Mouse (Mus musculus) lung, adult 2 months (tissue): ENCODE data around the gene Gm4559. TPM values are rescaled to one million over a fixed set of nuclear protein-coding genes. Genes with fewer than 3 reads are reported as not detected.
"Not testable (repeated sequence)": the region's sequence is repeated elsewhere in the genome, so short reads cannot be mapped to it uniquely, and the experiment has no call there.

Experiments used
- DNase-seq: peaks from one replicate; pipeline ENCODE4 v3.0.0; 2022
- H3K4me1 ChIP-seq: fragments of 200-500 bp; 2 replicates; pipeline ENCODE4 v1.6.1; 2011; ENCODE audit warnings: low read length; ENCODE audit not compliant: control insufficient read depth, insufficient read depth
- H3K4me3 ChIP-seq: fragments of 200-500 bp; replicated peaks from 2 replicates; pipeline ENCODE3; 2011; ENCODE audit warnings: low read depth, mild to moderate bottlenecking, control low read depth, low read length; ENCODE audit errors: extremely low read depth
- CTCF ChIP-seq: fragments of 200-500 bp; IDR thresholded peaks from 2 replicates; pipeline ENCODE4 v1.5.1; 2011; ENCODE audit warnings: mild to moderate bottlenecking, low read length, control low read depth; ENCODE audit not compliant: insufficient read depth
- POLR2A ChIP-seq: fragments of 200-500 bp; IDR thresholded peaks from 2 replicates; pipeline ENCODE4 v1.6.1; 2011; ENCODE audit warnings: low read depth, mild to moderate bottlenecking, control low read depth, low read length, borderline replicate concordance; ENCODE audit errors: extremely low read depth
- WGBS: fragments of 180-500 bp; shearing (Covaris S2); methylation state at CpG from one replicate; pipeline ENCODE4 v1.1.7; 2018; 5-methylcytosine and 5-hydroxymethylcytosine counted together
- polyA plus RNA-seq: library from polyadenylated mRNA; depleted of rRNA; stranded (reverse); fragments of >200 nt; gene quantifications from 2 replicates; pipeline ENCODE4 v1.2.3, GENCODE M21; 2012; rRNA removed

Gm4559 gene
- polyA plus RNA-seq, 1 experiment: not detected

GRCm38 (mm10) chr7:142278183-142278582, 4.0 kb upstream of the Gm4559 start:
- peak; percentile 68 for TF ChIP-seq CTCF
- 1% methylated on average over 3 of the region's 3 CpGs for WGBS
- not testable (repeated sequence) for H3K4me1 ChIP-seq, H3K4me3 ChIP-seq
- DNase-seq: peak; percentile 64

DNA sequence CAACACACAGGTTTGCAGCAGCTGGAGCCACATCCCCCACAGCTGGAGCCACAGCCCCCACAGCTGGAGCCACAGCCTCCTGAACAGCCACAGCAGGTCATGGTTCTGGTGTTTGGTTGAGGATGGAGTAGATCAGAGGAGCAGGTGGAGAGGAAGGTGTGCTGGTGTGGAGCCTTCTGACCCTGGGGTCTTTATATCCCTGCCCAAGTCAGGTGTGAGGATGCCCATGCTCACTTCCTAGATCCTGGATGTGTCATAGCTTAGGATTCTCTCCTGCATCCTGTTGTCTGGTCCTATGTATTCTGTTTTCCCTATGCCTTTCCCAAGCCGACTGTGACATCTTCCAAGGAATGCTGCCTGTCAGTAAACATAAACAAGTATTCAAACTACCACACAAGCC, 15.9 kb downstream of the Gm4559 start, which contains the start of gene Gm2431:
Gene Gm2431, minus strand, starts transcription at position 101 of the 400 bp plus-strand sequence.
- H3K4me1 ChIP-seq, H3K4me3 ChIP-seq, DNase-seq: not testable (repeated sequence)
- WGBS: 24% methylated on average over 1 of the region's 1 CpGs

DNA sequence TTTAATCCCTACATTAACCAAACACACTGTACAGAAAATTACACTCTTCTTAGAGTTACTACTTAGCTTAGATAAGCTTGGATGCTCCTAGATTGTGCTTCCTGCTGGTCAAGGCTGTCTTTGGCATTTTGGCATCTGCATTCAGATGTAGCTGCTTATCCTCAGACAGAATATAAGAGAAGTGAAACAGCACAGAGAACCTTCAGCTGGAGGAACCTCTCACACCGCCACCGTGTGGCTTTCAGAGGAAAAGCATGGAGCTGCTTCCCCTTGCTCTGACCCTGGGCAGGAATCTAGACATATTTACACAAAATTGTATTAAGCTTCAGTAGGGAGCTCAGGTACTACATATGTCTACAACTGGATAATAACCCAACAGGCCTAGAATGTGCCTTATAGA, 18.6 kb downstream of the Gm4559 start:
- Histone ChIP-seq H3K4me1 (no peaks in the 10 kb centered on the region; the same call in 1 of the 2 replicates), H3K4me3 (no peak overlapping the region)
- 0% methylated on average over 2 of the region's 2 CpGs for WGBS
- no peak for TF ChIP-seq POLR2A
- TF ChIP-seq CTCF: peak; percentile 72
- DNase-seq: peak; percentile 31

DNA sequence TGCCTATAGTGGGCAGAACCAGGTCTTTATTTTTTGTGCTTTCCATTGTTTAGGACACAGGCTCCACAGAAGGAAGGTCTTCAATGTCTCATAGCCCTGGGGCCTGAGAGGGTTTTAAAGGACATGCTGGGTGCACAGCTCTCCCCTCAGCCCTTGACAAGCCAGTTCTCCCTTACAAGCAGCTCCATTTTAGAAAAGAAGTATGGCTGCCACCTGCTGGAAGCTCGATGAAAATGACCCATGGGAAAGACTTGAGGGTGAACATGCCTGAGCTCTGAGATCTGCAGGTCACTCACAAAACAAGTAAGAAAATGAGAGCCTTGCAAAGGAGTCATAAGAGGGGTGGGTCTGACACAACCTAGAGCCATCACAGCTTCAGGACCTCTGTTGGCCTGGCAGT, 24.3 kb downstream of the Gm4559 start:
- Histone ChIP-seq H3K4me3 (no peak overlapping the region), H3K4me1 (no peaks in the 10 kb centered on the region)
- whole genome bisulfite sequencing: 0% methylated on average over 1 of the region's 1 CpGs
- TF ChIP-seq POLR2A (no peak), CTCF (0 out of 2 replicates have a peak, but pooled peaks have one; percentile 6)
- DNase-seq: peak; percentile 19

GRCm38 (mm10) chr7:142240978-142241377, 33.2 kb downstream of the Gm4559 start, which contains the start of gene Gm40460:
Gene Gm40460 (minus strand): TSS chr7:142241078.
- Histone ChIP-seq H3K4me1 (no peaks in the 10 kb centered on the region), H3K4me3 (no peak within 1 kb of the TSS)
- TF ChIP-seq CTCF: no peak
- no peak for TF ChIP-seq POLR2A
- no peak for DNase-seq
- 29% methylated on average over 2 of the region's 2 CpGs for WGBS

DNA sequence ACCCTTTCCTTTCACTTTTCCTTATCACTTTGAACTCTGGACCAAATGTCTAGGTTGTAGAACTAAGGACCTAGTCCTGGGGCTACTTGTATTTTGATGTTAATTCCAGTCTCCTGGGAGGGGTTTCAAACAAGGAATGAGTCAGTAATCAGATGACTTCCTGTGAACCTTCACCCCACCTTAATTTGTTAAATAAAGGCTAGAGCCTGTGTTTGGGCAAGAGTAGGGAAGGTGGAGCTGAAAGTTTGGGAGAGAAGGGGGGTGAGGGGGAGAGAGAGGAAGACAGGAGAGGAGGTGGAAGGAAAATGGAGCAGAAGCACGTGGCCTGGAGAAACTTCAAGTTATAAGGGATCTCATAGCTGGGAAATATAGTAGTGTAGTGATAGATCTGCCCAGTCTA, 42.6 kb downstream of the Gm4559 start:
- WGBS: 20% methylated on average over 1 of the region's 1 CpGs
- H3K4me1 ChIP-seq: no peaks in the 10 kb centered on the region
- DNase-seq: no peak
- TF ChIP-seq POLR2A: no peak
- TF ChIP-seq CTCF: no peak
- H3K4me3 ChIP-seq: no peak overlapping the region

- H3K4me1 ChIP-seq, H3K4me3 ChIP-seq, DNase-seq: not testable (repeated sequence)
- 35% methylated on average over 3 of the region's 3 CpGs for WGBS
Observed at GRCm38 (mm10) chr7:142229871-142230270, 44.3 kb downstream of the Gm4559 start, which contains the start of gene Krtap5-5. Gene Krtap5-5 (minus strand): TSS chr7:142229971.

DNA sequence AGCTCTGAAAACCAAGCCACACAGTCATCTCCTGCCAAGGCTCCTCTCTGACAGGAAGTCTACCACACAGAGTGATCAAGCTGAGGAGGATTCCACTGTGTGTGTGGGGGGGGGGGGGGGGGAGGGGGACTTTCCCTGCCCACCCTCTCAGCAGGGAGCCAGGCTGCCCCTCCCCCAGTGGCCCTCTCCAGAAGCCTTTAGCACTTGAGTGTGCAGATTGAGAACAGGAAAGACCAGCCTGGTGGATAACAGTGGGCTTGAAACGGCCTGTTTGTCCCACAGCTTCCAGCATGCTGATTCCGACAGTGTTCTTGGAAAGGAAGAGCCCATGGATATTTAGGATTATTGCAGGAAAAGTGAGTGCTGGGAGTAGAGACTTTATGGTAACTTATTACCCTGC, 49.6 kb downstream of the Gm4559 start:
- no peaks in the 10 kb centered on the region for H3K4me1 ChIP-seq
- no peak for DNase-seq
- whole genome bisulfite sequencing: 27% methylated on average over 2 of the region's 2 CpGs
- TF ChIP-seq POLR2A (no peak), CTCF (no peak)
- H3K4me3 ChIP-seq: no peak overlapping the region

Other genes starting within 250 kb of the Gm4559 start
- 40.6 and 54.0 TPM in 2 replicates for gene Mob2, start 213.3 kb downstream of the Gm4559 start, polyA plus RNA-seq
- gene Dusp8, start 178.5 kb downstream of the Gm4559 start, polyA plus RNA-seq: 30.1 and 33.3 TPM in 2 replicates
- gene Gm45618, start 153.6 kb downstream of the Gm4559 start, polyA plus RNA-seq: not detected in 2 replicates
- not detected in 2 replicates for gene Gm39115, start 138.3 kb downstream of the Gm4559 start, polyA plus RNA-seq
- gene Gm45337, start 129.8 kb downstream of the Gm4559 start, polyA plus RNA-seq: not detected in 2 replicates
- not detected in 2 replicates for gene Gm29735, start 117.2 kb downstream of the Gm4559 start, polyA plus RNA-seq
- gene Gm4553, start 108.6 kb downstream of the Gm4559 start, polyA plus RNA-seq: not detected in 2 replicates
- gene Krtap5-2, start 98.4 kb downstream of the Gm4559 start, polyA plus RNA-seq: not detected in 2 replicates
- not detected in 2 replicates for gene Gm10153, start 84.0 kb downstream of the Gm4559 start, polyA plus RNA-seq
- not detected in 2 replicates for gene Krtap5-3, start 73.0 kb downstream of the Gm4559 start, polyA plus RNA-seq
- not detected in 2 replicates for gene Gm7579, start 62.5 kb downstream of the Gm4559 start, polyA plus RNA-seq
- 0.28 and 0.30 TPM in 2 replicates for gene Krtap5-5, start 44.4 kb downstream of the Gm4559 start, polyA plus RNA-seq
- gene Gm40460, start 33.3 kb downstream of the Gm4559 start, polyA plus RNA-seq: not detected in 2 replicates
- not detected in 2 replicates for gene Gm2431, start 16.0 kb downstream of the Gm4559 start, polyA plus RNA-seq
- gene Krtap5-1, start 22.8 kb upstream of the Gm4559 start, polyA plus RNA-seq: not detected in 2 replicates
- not detected in 2 replicates for gene Krtap5-4, start 29.2 kb upstream of the Gm4559 start, polyA plus RNA-seq
- gene Ifitm10, start 99.4 kb upstream of the Gm4559 start, polyA plus RNA-seq: 48.5 and 49.1 TPM in 2 replicates
- gene Gm49369, start 108.3 kb upstream of the Gm4559 start, polyA plus RNA-seq: 0.24 TPM in 1 of 2 replicates, not detected in the other
- 689 and 921 TPM in 2 replicates for gene Ctsd, start 113.7 kb upstream of the Gm4559 start, polyA plus RNA-seq
- 0.19 and 8.6 TPM in 2 replicates for gene Syt8, start 160.5 kb upstream of the Gm4559 start, polyA plus RNA-seq
- 3.1 and 223 TPM in 2 replicates for gene Tnni2, start 167.4 kb upstream of the Gm4559 start, polyA plus RNA-seq
- 131 and 188 TPM in 2 replicates for gene Lsp1, start 186.4 kb upstream of the Gm4559 start, polyA plus RNA-seq
- gene Tnnt3, start 224.5 kb upstream of the Gm4559 start, polyA plus RNA-seq: 4.1 and 64.7 TPM in 2 replicates